In genomic region chr10:75704212-75705185, GRCm38 (mm10) we compare ENCODE assay signal across 9 mouse cellular contexts. TPM values are rescaled to one million over a fixed set of nuclear protein-coding genes. Genes with fewer than 3 reads are reported as not detected.
DNase-seq lines count a peak whose midpoint lies in the region; ATAC-seq lines count a peak whose summit lies in the region.
"Had no signal": no experiment of that assay in that cellular context is flagged by ENCODE, and none has a peak within 500 bp of the region (broad histone marks: within the 10 kb centered on the region; RNA-seq: fewer than 3 reads in every experiment).

No protein-coding gene starts in this region.

- 78% methylated on average over 15 of the region's 15 CpGs for WGBS in hindbrain, embryonic 10.5 days
- 80% methylated on average over 15 of the region's 15 CpGs for WGBS in hindbrain, embryonic 11.5 days

- no peaks in the 10 kb centered on the region for H3K9me3 ChIP-seq in hindbrain, embryonic 10.5 days
- H3K9me3 ChIP-seq in hindbrain, embryonic 11.5 days (ENCODE audit: control insufficient read depth, low read length): no peaks in the 10 kb centered on the region

- H3K4me1 ChIP-seq in hindbrain, embryonic 10.5 days (replicated peaks): 0 out of 2 replicates have a peak, but pooled peaks cover 7% of the 10 kb centered on the region
- H3K4me1 ChIP-seq in hindbrain, embryonic 11.5 days (replicated peaks; ENCODE audit: control insufficient read depth, insufficient read depth, low read length): no peaks in the 10 kb centered on the region

- no peak overlapping the region for H3K4me3 ChIP-seq in hindbrain, embryonic 10.5 days
- H3K4me3 ChIP-seq in hindbrain, embryonic 11.5 days (ENCODE audit: low read depth, low read length): no peak overlapping the region

- DNase-seq in hindbrain, embryonic 10.5 days (ENCODE audit: low spot score): no peak
- no peak for DNase-seq in hindbrain, embryonic 11.5 days (ENCODE audit: low spot score)
- peak; percentile 64 to 89 for DNase-seq in cerebellum, postnatal 4 days (ENCODE audit: low spot score in 2 of 2)
- DNase-seq in gonadal fat pad, adult 2 months (ENCODE audit: low read depth): peak; percentile 46
- DNase-seq in kidney, postnatal 4 days: peak; percentile 30 to 47
- peak; percentile 83 to 85 for DNase-seq in lung, adult 18-20 months
- peak; percentile 95 for DNase-seq in right cerebral cortex, adult 18-20 months
- DNase-seq in embryo, embryonic 11 days: no peak

- 0 out of 2 replicates have a peak overlapping the region, but pooled peaks have one; percentile 8 for H3K27ac ChIP-seq in hindbrain, embryonic 10.5 days
- no peak overlapping the region for H3K27ac ChIP-seq in hindbrain, embryonic 11.5 days (ENCODE audit: low read depth, low read length)

- peaks cover 81% of the 10 kb centered on the region for H3K36me3 ChIP-seq in hindbrain, embryonic 10.5 days
- H3K36me3 ChIP-seq in hindbrain, embryonic 11.5 days (ENCODE audit: control insufficient read depth, insufficient read depth, low read length): 0 out of 2 replicates have a peak, but pooled peaks cover under 1% of the 10 kb centered on the region

- no peak for ATAC-seq in hindbrain, embryonic 11.5 days (ENCODE audit: low FRiP score)

- H3K9ac ChIP-seq in hindbrain, embryonic 11.5 days (ENCODE audit: low read depth, low read length): no peak overlapping the region

- H3K4me2 ChIP-seq in hindbrain, embryonic 11.5 days (replicated peaks; ENCODE audit: low read depth, low read length): no peak overlapping the region

- no peaks in the 10 kb centered on the region for H3K27me3 ChIP-seq in hindbrain, embryonic 10.5 days (ENCODE audit: insufficient read depth, poor library complexity, severe bottlenecking)
- no peaks in the 10 kb centered on the region for H3K27me3 ChIP-seq in hindbrain, embryonic 11.5 days (ENCODE audit: control insufficient read depth, insufficient read depth, low read length)
- H3K27me3 ChIP-seq: CH12.LX had no signal

RNA-seq across cellular contexts. Expression of gene Cabin1, which starts 59.6 kb away (rescaled TPM):
- 36.8 and 38.4 TPM in 2 replicates for polyA plus RNA-seq in hindbrain, embryonic 10.5 days (2016; fragmentation: Nextera tagmentation; extraction: Ambion mirVana)
- 34.8 and 40.9 TPM in 2 replicates for polyA plus RNA-seq in hindbrain, embryonic 11.5 days (2014; fragmentation: Nextera tagmentation; extraction: Ambion mirVana)
- polyA plus RNA-seq in gonadal fat pad, adult 2 months (2012; rRNA removed): 31.3 and 33.0 TPM in 2 replicates

Comparison
In these comparisons a context has a peak if more than half of its experiments do, and no peak if none do; other contexts are left out.
1. DNase-seq: peak in cerebellum, postnatal 4 days (2 of 2), gonadal fat pad, adult 2 months (single experiment), kidney, postnatal 4 days (2 of 2), lung, adult 18-20 months (2 of 2) and right cerebral cortex, adult 18-20 months (single experiment); none in hindbrain, embryonic 10.5 days (single experiment), hindbrain, embryonic 11.5 days (single experiment) and embryo, embryonic 11 days (single experiment).